Mouse (Mus musculus): ENCODE data around the gene Olfr987.
"Not testable (repeated sequence)": the region's sequence is repeated elsewhere in the genome, so short reads cannot be mapped to it uniquely, and the experiment has no call there.

The Olfr987 gene

GRCm38 (mm10) chr2:85339215-85339614 lies at the start of gene Olfr987:
Gene Olfr987 (minus strand): TSS chr2:85339315.
- not testable (repeated sequence) for DNase-seq

GRCm38 (mm10) chr2:85363127-85363526 lies 24.0 kb upstream of the Olfr987 start, which contains the start of gene Olfr988:
Gene Olfr988 (minus strand): TSS chr2:85363227.
- not testable (repeated sequence) for DNase-seq

GRCm38 (mm10) chr2:85339972-85340371 lies 857 bp upstream of the Olfr987 start:
- DNase-seq = no peak

GRCm38 (mm10) chr2:85319106-85319505 lies 20.0 kb downstream of the Olfr987 start:
- no peak for DNase-seq

GRCm38 (mm10) chr2:85285406-85285805 lies 53.7 kb downstream of the Olfr987 start:
- peak; percentile 12 to 23 for DNase-seq

- peak; percentile 64 to 76 for DNase-seq
Observed at GRCm38 (mm10) chr2:85284626-85285025, 54.5 kb downstream of the Olfr987 start.

GRCm38 (mm10) chr2:85283631-85284466 lies 55.3 kb downstream of the Olfr987 start:
- peak in 1 of 2 experiments; percentile 6 for DNase-seq

- no peak for DNase-seq
Observed at GRCm38 (mm10) chr2:85281023-85281422, 58.1 kb downstream of the Olfr987 start.
